Mouse (Mus musculus): ENCODE results near the gene Gm11985. TPM values are rescaled to one million over a fixed set of nuclear protein-coding genes. Genes with fewer than 3 reads are reported as not detected.

The Gm11985 gene
- total and polyA plus RNA-seq, 3 experiments, result not detected

GRCm38 (mm10) chr11:7194432-7195311 lies 6.3 kb upstream of the Gm11985 start:
- no peak overlapping the region for H3K4me3 ChIP-seq
- no peak for DNase-seq
- WGBS, result 85% methylated on average over 10 of the region's 10 CpGs

GRCm38 (mm10) chr11:7193134-7193533 lies 4.8 kb upstream of the Gm11985 start:
- Histone ChIP-seq H3K27me3 (ENCODE audit: control insufficient read depth, insufficient read depth, low read length) (no peaks in the 10 kb centered on the region), H3K4me1 (ENCODE audit: control insufficient read depth, insufficient read depth, low read length) (no peaks in the 10 kb centered on the region), H3K27ac (no peak overlapping the region), H3K9ac (ENCODE audit: low read depth, low read length) (no peak overlapping the region), H3K79me2 (replicated peaks; ENCODE audit: control insufficient read depth, insufficient read depth, low read length) (no peaks in the 10 kb centered on the region), H3K4me3 (no peak overlapping the region), H3K36me3 (ENCODE audit: control insufficient read depth, insufficient read depth, low read length) (no peaks in the 10 kb centered on the region)
- intact Hi-C loops (cut with DNase I), result no loop called here
- TF ChIP-seq POLR2A (IDR thresholded peaks at IDR 0.05; ENCODE audit: insufficient read depth, low read depth, low read length), result no peak
- TF ChIP-seq CTCF (IDR thresholded peaks at IDR 0.05), result no peak
- TF ChIP-seq EP300 (IDR thresholded peaks at IDR 0.05; ENCODE audit: insufficient read depth, low read depth, low read length), result no peak
- 65% methylated on average over 9 of the region's 9 CpGs for WGBS
- no peak for DNase-seq

More at GRCm38 (mm10) chr11:7194432-7195311, 6.3 kb upstream of the Gm11985 start:
- intact Hi-C loops (cut with DNase I), result no loop called here
- Histone ChIP-seq H3K79me2 (replicated peaks; ENCODE audit: control insufficient read depth, insufficient read depth, low read length) (no peaks in the 10 kb centered on the region), H3K27ac (no peak overlapping the region), H3K9ac (ENCODE audit: low read depth, low read length) (no peak overlapping the region), H3K27me3 (ENCODE audit: control insufficient read depth, insufficient read depth, low read length) (no peaks in the 10 kb centered on the region), H3K4me1 (ENCODE audit: control insufficient read depth, insufficient read depth, low read length) (no peaks in the 10 kb centered on the region), H3K36me3 (ENCODE audit: control insufficient read depth, insufficient read depth, low read length) (no peaks in the 10 kb centered on the region)
- TF ChIP-seq CTCF (IDR thresholded peaks at IDR 0.05) (peak; percentile 5; the same call in 1 of the 2 replicates), POLR2A (IDR thresholded peaks at IDR 0.05; ENCODE audit: insufficient read depth, low read depth, low read length) (no peak)

- Histone ChIP-seq H3K4me1 (ENCODE audit: control insufficient read depth, insufficient read depth, low read length) (no peaks in the 10 kb centered on the region), H3K27me3 (ENCODE audit: control insufficient read depth, insufficient read depth, low read length) (no peaks in the 10 kb centered on the region), H3K36me3 (ENCODE audit: control insufficient read depth, insufficient read depth, low read length) (no peaks in the 10 kb centered on the region), H3K9ac (ENCODE audit: low read depth, low read length) (no peak overlapping the region), H3K79me2 (replicated peaks; ENCODE audit: control insufficient read depth, insufficient read depth, low read length) (no peaks in the 10 kb centered on the region), H3K4me3 (no peak overlapping the region), H3K27ac (no peak overlapping the region)
- intact Hi-C loops (cut with DNase I), result no loop called here
- no peak for DNase-seq
- whole genome bisulfite sequencing, result 39% methylated on average over 6 of the region's 6 CpGs
- TF ChIP-seq EP300 (IDR thresholded peaks at IDR 0.05; ENCODE audit: insufficient read depth, low read depth, low read length) (no peak), POLR2A (IDR thresholded peaks at IDR 0.05; ENCODE audit: insufficient read depth, low read depth, low read length) (no peak), CTCF (IDR thresholded peaks at IDR 0.05) (no peak)
Observed at GRCm38 (mm10) chr11:7192710-7193109, 4.3 kb upstream of the Gm11985 start.

- H3K9ac ChIP-seq (ENCODE audit: low read depth, low read length), result no peak overlapping the region
- no peak overlapping the region for H3K4me3 ChIP-seq
- no peak for TF ChIP-seq POLR2A (IDR thresholded peaks at IDR 0.05; ENCODE audit: insufficient read depth, low read depth, low read length)
- no peak for TF ChIP-seq CTCF (IDR thresholded peaks at IDR 0.05)
- no peak for TF ChIP-seq EP300 (IDR thresholded peaks at IDR 0.05; ENCODE audit: insufficient read depth, low read depth, low read length)
- H3K27ac ChIP-seq, result no peak overlapping the region
- no peak for DNase-seq
- no peaks in the 10 kb centered on the region for H3K27me3 ChIP-seq (ENCODE audit: control insufficient read depth, insufficient read depth, low read length)
- 75% methylated on average over 8 of the region's 8 CpGs for WGBS
- no peaks in the 10 kb centered on the region for H3K36me3 ChIP-seq (ENCODE audit: control insufficient read depth, insufficient read depth, low read length)
- no peaks in the 10 kb centered on the region for H3K4me1 ChIP-seq (ENCODE audit: control insufficient read depth, insufficient read depth, low read length)
- intact Hi-C loops (cut with DNase I), result no loop called here
- H3K79me2 ChIP-seq (replicated peaks; ENCODE audit: control insufficient read depth, insufficient read depth, low read length), result no peaks in the 10 kb centered on the region
Observed at GRCm38 (mm10) chr11:7187472-7187871, 897 bp downstream of the Gm11985 start.

- no peaks in the 10 kb centered on the region for H3K27me3 ChIP-seq (ENCODE audit: control insufficient read depth, insufficient read depth, low read length)
- WGBS, result 42% methylated on average over 1 of the region's 1 CpGs
- TF ChIP-seq CTCF (IDR thresholded peaks at IDR 0.05), result no peak
- no peak for TF ChIP-seq POLR2A (IDR thresholded peaks at IDR 0.05; ENCODE audit: insufficient read depth, low read depth, low read length)
- TF ChIP-seq EP300 (IDR thresholded peaks at IDR 0.05; ENCODE audit: insufficient read depth, low read depth, low read length), result no peak
Observed at GRCm38 (mm10) chr11:7184420-7184819, 3.9 kb downstream of the Gm11985 start.

GRCm38 (mm10) chr11:7182409-7183042 lies 5.8 kb downstream of the Gm11985 start:
- H3K36me3 ChIP-seq (ENCODE audit: control insufficient read depth, insufficient read depth, low read length), result no peaks in the 10 kb centered on the region
- TF ChIP-seq CTCF (IDR thresholded peaks at IDR 0.05) (no peak), EP300 (IDR thresholded peaks at IDR 0.05; ENCODE audit: insufficient read depth, low read depth, low read length) (no peak), POLR2A (IDR thresholded peaks at IDR 0.05; ENCODE audit: insufficient read depth, low read depth, low read length) (no peak)
- intact Hi-C loops (cut with DNase I), result no loop called here
- no peaks in the 10 kb centered on the region for H3K27me3 ChIP-seq (ENCODE audit: control insufficient read depth, insufficient read depth, low read length)
- no peaks in the 10 kb centered on the region for H3K4me1 ChIP-seq (ENCODE audit: control insufficient read depth, insufficient read depth, low read length)
- no peaks in the 10 kb centered on the region for H3K79me2 ChIP-seq (replicated peaks; ENCODE audit: control insufficient read depth, insufficient read depth, low read length)
- DNase-seq, result no peak
- H3K4me3 ChIP-seq, result no peak overlapping the region
- 57% methylated on average over 8 of the region's 8 CpGs for WGBS
- H3K9ac ChIP-seq (ENCODE audit: low read depth, low read length), result no peak overlapping the region
- no peak overlapping the region for H3K27ac ChIP-seq

More at GRCm38 (mm10) chr11:7184420-7184819, 3.9 kb downstream of the Gm11985 start:
- H3K36me3 ChIP-seq (ENCODE audit: control insufficient read depth, insufficient read depth, low read length), result no peaks in the 10 kb centered on the region
- intact Hi-C loops (cut with DNase I), result no loop called here
- H3K27ac ChIP-seq, result no peak overlapping the region
- no peak for DNase-seq
- H3K4me1 ChIP-seq (ENCODE audit: control insufficient read depth, insufficient read depth, low read length), result no peaks in the 10 kb centered on the region
- no peaks in the 10 kb centered on the region for H3K79me2 ChIP-seq (replicated peaks; ENCODE audit: control insufficient read depth, insufficient read depth, low read length)
- H3K4me3 ChIP-seq, result no peak overlapping the region
- no peak overlapping the region for H3K9ac ChIP-seq (ENCODE audit: low read depth, low read length)
